Comparison of ENCODE assay signal across 8 mouse cellular contexts in genomic region chr16:95811092-95811491, GRCm38 (mm10).
DNase-seq lines count a peak whose midpoint lies in the region; ATAC-seq lines count a peak whose summit lies in the region.

No protein-coding gene starts in this region.

- peak; percentile 31 to 47 for DNase-seq in cerebellum, postnatal 14 days
- DNase-seq in cerebellum, adult 8-10 months: no peak
- DNase-seq in T-cell, adult 2 months (ENCODE audit: low spot score): peak; percentile 34
- DNase-seq in kidney, adult 18-20 months: peak; percentile 41
- peak; percentile 81 for DNase-seq in ovary, adult 18-20 months (ENCODE audit: low spot score)
- no peak for DNase-seq in right cerebral cortex, adult 2 months (ENCODE audit: low spot score in 2 of 2)

- no peak for ATAC-seq in activated CD4-positive, CD25-positive, alpha-beta regulatory T cell, adult 4 months
- ATAC-seq in megakaryocyte, adult 5-6 weeks (ENCODE audit: poor library complexity, severe bottlenecking): no peak

Comparison
In these comparisons a context has a peak if more than half of its experiments do, and no peak if none do; other contexts are left out.
1. DNase-seq: peak in cerebellum, postnatal 14 days (2 of 2), T-cell, adult 2 months (single experiment), kidney, adult 18-20 months (single experiment) and ovary, adult 18-20 months (single experiment); none in cerebellum, adult 8-10 months (single experiment) and right cerebral cortex, adult 2 months (0 of 2).